Mouse (Mus musculus): ENCODE measurements around the gene Mink1. TPM values are rescaled to one million over a fixed set of nuclear protein-coding genes. Genes with fewer than 3 reads are reported as not detected.

The Mink1 gene
- polyA plus RNA-seq, 1 experiment from 2014 or later, result 9.8 TPM

DNA sequence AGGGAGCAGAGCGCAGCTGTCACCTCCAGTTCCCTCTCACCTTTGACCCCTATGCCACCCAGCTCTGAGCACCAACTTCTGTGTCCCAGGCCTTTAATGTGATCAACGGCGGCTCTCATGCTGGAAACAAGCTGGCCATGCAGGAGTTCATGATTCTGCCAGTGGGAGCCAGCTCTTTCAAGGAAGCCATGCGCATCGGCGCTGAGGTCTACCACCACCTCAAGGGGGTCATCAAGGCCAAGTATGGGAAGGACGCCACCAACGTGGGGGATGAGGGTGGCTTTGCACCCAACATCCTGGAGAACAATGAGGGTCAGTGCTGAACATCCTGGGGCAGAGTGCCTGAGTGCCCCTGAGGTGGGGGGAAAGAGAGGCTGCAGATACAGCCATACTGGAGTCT lies 97.9 kb downstream of the Mink1 start:
- Histone ChIP-seq H3K4me3 (ENCODE audit: low read length) (no peak overlapping the region), H3K4me1 (ENCODE audit: control insufficient read depth, insufficient read depth, low read length) (peaks cover 24% of the 10 kb centered on the region), H3K27ac (ENCODE audit: low read length) (no peak overlapping the region), H3K9ac (ENCODE audit: low read length) (no peak overlapping the region), H3K9me3 (replicated peaks; ENCODE audit: control insufficient read depth, low read length) (no peaks in the 10 kb centered on the region), H3K36me3 (ENCODE audit: control insufficient read depth, insufficient read depth) (peaks cover 34% of the 10 kb centered on the region), H3K4me2 (ENCODE audit: low read depth, low read length) (no peak overlapping the region), H3K27me3 (ENCODE audit: control insufficient read depth, insufficient read depth, low read length) (no peaks in the 10 kb centered on the region)
- WGBS, result 87% methylated on average over 8 of the region's 8 CpGs
- ATAC-seq (replicated peaks; ENCODE audit: extremely low read depth, insufficient read depth, low FRiP score), result no peak

- no peaks in the 10 kb centered on the region for H3K27me3 ChIP-seq (ENCODE audit: control insufficient read depth, insufficient read depth, low read length)
- no peak overlapping the region for H3K4me3 ChIP-seq (ENCODE audit: low read length)
- H3K4me2 ChIP-seq (ENCODE audit: low read depth, low read length), result no peak overlapping the region
- no peaks in the 10 kb centered on the region for H3K9me3 ChIP-seq (replicated peaks; ENCODE audit: control insufficient read depth, low read length)
- WGBS, result 68% methylated on average over 8 of the region's 8 CpGs
- H3K27ac ChIP-seq (ENCODE audit: low read length), result peak overlapping the region; percentile 33
- ATAC-seq (replicated peaks; ENCODE audit: extremely low read depth, insufficient read depth, low FRiP score), result no peak
- H3K36me3 ChIP-seq (ENCODE audit: control insufficient read depth, insufficient read depth), result peaks cover 42% of the 10 kb centered on the region
- H3K9ac ChIP-seq (ENCODE audit: low read length), result no peak overlapping the region
- peaks cover 30% of the 10 kb centered on the region for H3K4me1 ChIP-seq (ENCODE audit: control insufficient read depth, insufficient read depth, low read length)
Observed at GRCm38 (mm10) chr11:70663101-70663500, 100.4 kb downstream of the Mink1 start.

GRCm38 (mm10) chr11:70663957-70664356 lies 101.3 kb downstream of the Mink1 start:
- no peak for ATAC-seq (replicated peaks; ENCODE audit: extremely low read depth, insufficient read depth, low FRiP score)
- H3K36me3 ChIP-seq (ENCODE audit: control insufficient read depth, insufficient read depth), result peaks cover 42% of the 10 kb centered on the region
- peak overlapping the region; percentile 30 for H3K27ac ChIP-seq (ENCODE audit: low read length)
- peaks cover 24% of the 10 kb centered on the region for H3K4me1 ChIP-seq (ENCODE audit: control insufficient read depth, insufficient read depth, low read length)
- H3K27me3 ChIP-seq (ENCODE audit: control insufficient read depth, insufficient read depth, low read length), result no peaks in the 10 kb centered on the region
- WGBS, result 82% methylated on average over 6 of the region's 6 CpGs
- H3K4me3 ChIP-seq (ENCODE audit: low read length), result no peak overlapping the region
- no peak overlapping the region for H3K9ac ChIP-seq (ENCODE audit: low read length)
- no peak overlapping the region for H3K4me2 ChIP-seq (ENCODE audit: low read depth, low read length)
- H3K9me3 ChIP-seq (replicated peaks; ENCODE audit: control insufficient read depth, low read length), result no peaks in the 10 kb centered on the region

Other genes starting within 250 kb of the Mink1 start
- gene Alox12e, start 240.3 kb upstream of the Mink1 start, polyA plus RNA-seq (2015; fragmentation: Nextera tagmentation; extraction: Ambion mirVana), result 2.8 and 7.2 TPM in 2 replicates
- gene Alox15, start 210.8 kb upstream of the Mink1 start, polyA plus RNA-seq (2015; fragmentation: Nextera tagmentation; extraction: Ambion mirVana), result 0.56 and 1.1 TPM in 2 replicates
- 22.1 and 22.5 TPM in 2 replicates for gene Pelp1, start 152.8 kb upstream of the Mink1 start, polyA plus RNA-seq (2015; fragmentation: Nextera tagmentation; extraction: Ambion mirVana)
- gene Arrb2, start 130.2 kb upstream of the Mink1 start, polyA plus RNA-seq (2015; fragmentation: Nextera tagmentation; extraction: Ambion mirVana), result 9.5 and 11.7 TPM in 2 replicates
- gene Med11, start 111.0 kb upstream of the Mink1 start, polyA plus RNA-seq (2015; fragmentation: Nextera tagmentation; extraction: Ambion mirVana), result 25.2 and 27.8 TPM in 2 replicates
- 1.5 and 1.7 TPM in 2 replicates for gene Zmynd15, start 103.4 kb upstream of the Mink1 start, polyA plus RNA-seq (2015; fragmentation: Nextera tagmentation; extraction: Ambion mirVana)
- 10.2 and 10.9 TPM in 2 replicates for gene Cxcl16, start 102.9 kb upstream of the Mink1 start, polyA plus RNA-seq (2015; fragmentation: Nextera tagmentation; extraction: Ambion mirVana)
- gene Tm4sf5, start 57.6 kb upstream of the Mink1 start, polyA plus RNA-seq (2015; fragmentation: Nextera tagmentation; extraction: Ambion mirVana), result 5.2 and 5.6 TPM in 2 replicates
- 0.31 and 1.3 TPM in 2 replicates for gene Vmo1, start 48.3 kb upstream of the Mink1 start, polyA plus RNA-seq (2015; fragmentation: Nextera tagmentation; extraction: Ambion mirVana)
- gene Gltpd2, start 43.7 kb upstream of the Mink1 start, polyA plus RNA-seq (2015; fragmentation: Nextera tagmentation; extraction: Ambion mirVana), result 0.16 and 0.37 TPM in 2 replicates
- 607 and 623 TPM in 2 replicates for gene Psmb6, start 37.5 kb upstream of the Mink1 start, polyA plus RNA-seq (2015; fragmentation: Nextera tagmentation; extraction: Ambion mirVana)
- not detected in 2 replicates for gene Gm40193, start 29.9 kb upstream of the Mink1 start, polyA plus RNA-seq (2015; fragmentation: Nextera tagmentation; extraction: Ambion mirVana)
- gene Pld2, start 22.8 kb upstream of the Mink1 start, polyA plus RNA-seq (2015; fragmentation: Nextera tagmentation; extraction: Ambion mirVana), result 9.1 and 12.0 TPM in 2 replicates
- gene 4930544D05Rik, start 53.0 kb downstream of the Mink1 start, polyA plus RNA-seq (2015; fragmentation: Nextera tagmentation; extraction: Ambion mirVana), result not detected in 2 replicates
- not detected in 2 replicates for gene Chrne, start 56.3 kb downstream of the Mink1 start, polyA plus RNA-seq (2015; fragmentation: Nextera tagmentation; extraction: Ambion mirVana)
- gene Gp1ba, start 76.2 kb downstream of the Mink1 start, polyA plus RNA-seq (2015; fragmentation: Nextera tagmentation; extraction: Ambion mirVana), result 0.34 and 0.38 TPM in 2 replicates
- 80.3 and 80.9 TPM in 2 replicates for gene Rnf167, start 84.4 kb downstream of the Mink1 start, polyA plus RNA-seq (2015; fragmentation: Nextera tagmentation; extraction: Ambion mirVana)
- gene Slc25a11, start 84.6 kb downstream of the Mink1 start, polyA plus RNA-seq (2015; fragmentation: Nextera tagmentation; extraction: Ambion mirVana), result 346 and 351 TPM in 2 replicates
- 1,225 and 1,312 TPM in 2 replicates for gene Pfn1, start 91.8 kb downstream of the Mink1 start, polyA plus RNA-seq (2015; fragmentation: Nextera tagmentation; extraction: Ambion mirVana)
- 578 and 593 TPM in 2 replicates for gene Eno3, start 94.3 kb downstream of the Mink1 start, polyA plus RNA-seq (2015; fragmentation: Nextera tagmentation; extraction: Ambion mirVana)
- 186 and 191 TPM in 2 replicates for gene Spag7, start 106.5 kb downstream of the Mink1 start, polyA plus RNA-seq (2015; fragmentation: Nextera tagmentation; extraction: Ambion mirVana)
- 15.0 and 15.6 TPM in 2 replicates for gene Camta2, start 125.2 kb downstream of the Mink1 start, polyA plus RNA-seq (2015; fragmentation: Nextera tagmentation; extraction: Ambion mirVana)
- gene Inca1, start 137.3 kb downstream of the Mink1 start, polyA plus RNA-seq (2015; fragmentation: Nextera tagmentation; extraction: Ambion mirVana), result 1.2 and 1.4 TPM in 2 replicates
- gene Kif1c, start 137.7 kb downstream of the Mink1 start, polyA plus RNA-seq (2015; fragmentation: Nextera tagmentation; extraction: Ambion mirVana), result 5.1 and 5.2 TPM in 2 replicates
- gene Zfp3, start 201.3 kb downstream of the Mink1 start, polyA plus RNA-seq (2015; fragmentation: Nextera tagmentation; extraction: Ambion mirVana), result 10.0 and 10.5 TPM in 2 replicates
- 0.32 and 0.70 TPM in 2 replicates for gene Scimp, start 249.7 kb downstream of the Mink1 start, polyA plus RNA-seq (2015; fragmentation: Nextera tagmentation; extraction: Ambion mirVana)